In the genomic region with DNA sequence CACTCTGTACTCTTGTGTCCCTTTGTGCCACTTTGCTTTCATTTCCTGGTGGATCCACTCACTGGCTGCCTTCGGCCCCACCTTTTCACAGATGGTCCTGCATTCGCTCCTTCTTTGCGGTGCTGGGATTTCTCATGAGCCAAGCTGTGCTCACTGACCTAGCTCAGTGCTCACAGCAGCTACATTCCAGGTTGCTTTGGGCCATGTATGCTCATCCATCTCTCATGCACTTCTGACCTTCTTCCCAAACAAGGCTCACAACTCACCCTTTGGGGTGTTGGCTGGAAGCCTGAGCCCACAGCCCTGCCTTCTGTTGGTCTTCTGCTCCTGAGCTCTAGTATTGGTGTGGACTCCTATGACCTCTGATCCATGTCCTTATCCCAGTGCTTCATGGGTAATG, we compare ENCODE assay signal across 22 mouse cellular contexts.
DNase-seq lines count a peak whose midpoint lies in the region; ATAC-seq and TF ChIP-seq lines count a peak whose summit lies in the region.
"Had no signal": no experiment of that assay in that cellular context is flagged by ENCODE, and none has a peak within 500 bp of the region (broad histone marks: within the 10 kb centered on the region; RNA-seq: fewer than 3 reads in every experiment).

No protein-coding gene starts in this region.

- peak; percentile 12; the same call in 1 of the 2 replicates for ATAC-seq in hindbrain, embryonic 14.5 days (ENCODE audit: low FRiP score)
- 0 out of 2 replicates have a peak, but pooled peaks have one; percentile 16 for ATAC-seq in midbrain, postnatal 0 days (ENCODE audit: low FRiP score)
- no peak for ATAC-seq in midbrain, embryonic 13.5 days
- ATAC-seq: CD4-positive, CD25-positive, alpha-beta regulatory T cell, adult 4 months; forebrain, embryonic 16.5 days; inflammation-experienced regulatory T-cells, adult 6 months had no signal

- TF ChIP-seq CTCF in midbrain, postnatal 0 days (IDR thresholded peaks at IDR 0.05): no peak

- no peaks in the 10 kb centered on the region for H3K4me1 ChIP-seq in hindbrain, embryonic 14.5 days (replicated peaks; ENCODE audit: control insufficient read depth, insufficient read depth, low read length)
- no peaks in the 10 kb centered on the region for H3K4me1 ChIP-seq in hindbrain, embryonic 10.5 days (replicated peaks)
- no peaks in the 10 kb centered on the region for H3K4me1 ChIP-seq in midbrain, postnatal 0 days (ENCODE audit: insufficient read depth, low read length)
- H3K4me1 ChIP-seq in midbrain, embryonic 13.5 days (replicated peaks): no peaks in the 10 kb centered on the region
- H3K4me1 ChIP-seq: embryonic facial prominence, embryonic 10.5 days; midbrain, embryonic 12.5 days; neural tube, embryonic 12.5 days had no signal

- H3K36me3 ChIP-seq in hindbrain, embryonic 14.5 days (replicated peaks; ENCODE audit: control insufficient read depth, insufficient read depth): no peaks in the 10 kb centered on the region; the same call in 1 of the 2 replicates
- peaks cover 17% of the 10 kb centered on the region; the same call in 1 of the 2 replicates for H3K36me3 ChIP-seq in hindbrain, embryonic 10.5 days
- H3K36me3 ChIP-seq in midbrain, postnatal 0 days (ENCODE audit: insufficient read depth, low read length): no peaks in the 10 kb centered on the region
- peaks cover 14% of the 10 kb centered on the region for H3K36me3 ChIP-seq in midbrain, embryonic 13.5 days
- H3K36me3 ChIP-seq: embryonic facial prominence, embryonic 10.5 days had no signal

- no peak overlapping the region for H3K4me2 ChIP-seq in hindbrain, embryonic 14.5 days (replicated peaks)
- H3K4me2 ChIP-seq in midbrain, postnatal 0 days (ENCODE audit: low read depth, low read length, poor library complexity, severe bottlenecking): no peak overlapping the region
- H3K4me2 ChIP-seq in midbrain, embryonic 13.5 days (replicated peaks): no peak overlapping the region
- H3K4me2 ChIP-seq: midbrain, embryonic 12.5 days; neural tube, embryonic 12.5 days had no signal

- no peak overlapping the region for H3K9ac ChIP-seq in hindbrain, embryonic 14.5 days
- H3K9ac ChIP-seq in midbrain, postnatal 0 days (replicated peaks; ENCODE audit: low read length, poor library complexity, severe bottlenecking): no peak overlapping the region
- H3K9ac ChIP-seq in midbrain, embryonic 13.5 days (replicated peaks): no peak overlapping the region
- H3K9ac ChIP-seq: midbrain, embryonic 12.5 days; neural tube, embryonic 12.5 days had no signal

- no peaks in the 10 kb centered on the region for H3K27me3 ChIP-seq in hindbrain, embryonic 14.5 days (ENCODE audit: control insufficient read depth, insufficient read depth, low read length)
- H3K27me3 ChIP-seq in hindbrain, embryonic 10.5 days (ENCODE audit: insufficient read depth, poor library complexity, severe bottlenecking): no peaks in the 10 kb centered on the region
- no peaks in the 10 kb centered on the region for H3K27me3 ChIP-seq in midbrain, postnatal 0 days (ENCODE audit: insufficient read depth, low read length)
- H3K27me3 ChIP-seq in midbrain, embryonic 13.5 days: no peaks in the 10 kb centered on the region
- H3K27me3 ChIP-seq: midbrain, embryonic 12.5 days; neural tube, embryonic 12.5 days had no signal

- no peak for DNase-seq in hindbrain, embryonic 14.5 days (ENCODE audit: low spot score)
- no peak for DNase-seq in hindbrain, embryonic 10.5 days (ENCODE audit: low spot score)
- no peak for DNase-seq in midbrain, postnatal 0 days (ENCODE audit: low spot score)
- DNase-seq in cerebellum, postnatal 10 days: peak; percentile 76 to 86
- no peak for DNase-seq in lung, postnatal 25 days (ENCODE audit: low spot score)
- DNase-seq in gastrocnemius, postnatal 10 days: no peak
- DNase-seq: adrenal gland, postnatal 36 days; gastrocnemius, postnatal 25 days; heart, adult 2 months; kidney, adult 2 months; kidney, postnatal 10 days; right cerebral cortex, postnatal 25 days; spleen, adult 18-20 months had no signal

- WGBS in hindbrain, embryonic 14.5 days: 77% methylated on average over 3 of the region's 3 CpGs
- 93% methylated on average over 3 of the region's 3 CpGs for WGBS in hindbrain, embryonic 10.5 days
- 89% methylated on average over 3 of the region's 3 CpGs for WGBS in midbrain, postnatal 0 days
- 96% methylated on average over 3 of the region's 3 CpGs for WGBS in midbrain, embryonic 13.5 days

- 0 out of 2 replicates have a peak, but pooled peaks cover 4% of the 10 kb centered on the region for H3K9me3 ChIP-seq in hindbrain, embryonic 14.5 days (ENCODE audit: control insufficient read depth, low read length)
- no peaks in the 10 kb centered on the region for H3K9me3 ChIP-seq in hindbrain, embryonic 10.5 days
- no peaks in the 10 kb centered on the region for H3K9me3 ChIP-seq in midbrain, postnatal 0 days (ENCODE audit: low read length)
- H3K9me3 ChIP-seq in midbrain, embryonic 13.5 days: no peaks in the 10 kb centered on the region
- H3K9me3 ChIP-seq: embryonic facial prominence, embryonic 10.5 days; midbrain, embryonic 12.5 days had no signal

- no peak overlapping the region for H3K4me3 ChIP-seq in hindbrain, embryonic 14.5 days (replicated peaks; ENCODE audit: low read length)
- no peak overlapping the region for H3K4me3 ChIP-seq in hindbrain, embryonic 10.5 days
- H3K4me3 ChIP-seq in midbrain, postnatal 0 days (ENCODE audit: low read depth, low read length): no peak overlapping the region
- no peak overlapping the region for H3K4me3 ChIP-seq in midbrain, embryonic 13.5 days (replicated peaks)
- H3K4me3 ChIP-seq: embryonic facial prominence, embryonic 10.5 days; heart, adult 2 months; left cerebral cortex, adult 2 months; midbrain, embryonic 12.5 days; neural tube, embryonic 12.5 days had no signal

- H3K27ac ChIP-seq in hindbrain, embryonic 14.5 days: no peak overlapping the region
- H3K27ac ChIP-seq in hindbrain, embryonic 10.5 days: no peak overlapping the region
- no peak overlapping the region for H3K27ac ChIP-seq in midbrain, postnatal 0 days (ENCODE audit: low read depth, low read length)
- no peak overlapping the region for H3K27ac ChIP-seq in midbrain, embryonic 13.5 days
- H3K27ac ChIP-seq: embryonic facial prominence, embryonic 10.5 days; heart, adult 2 months; left cerebral cortex, adult 2 months; macrophage; midbrain, embryonic 12.5 days; neural tube, embryonic 12.5 days had no signal

Comparison
In these comparisons a context has a peak if more than half of its experiments do, and no peak if none do; other contexts are left out.
1. DNase-seq: peak in cerebellum, postnatal 10 days (2 of 2); none in hindbrain, embryonic 14.5 days (single experiment), hindbrain, embryonic 10.5 days (single experiment), midbrain, postnatal 0 days (single experiment), lung, postnatal 25 days (single experiment) and gastrocnemius, postnatal 10 days (single experiment).